Mouse (Mus musculus) liver, embryonic 14 days (tissue): ENCODE data around the gene Gcsam. TPM values are rescaled to one million over a fixed set of nuclear protein-coding genes. Genes with fewer than 3 reads are reported as not detected.

Experiments
- polyA plus RNA-seq: library from polyadenylated mRNA; depleted of rRNA; stranded (reverse); fragments of >200 nt; gene quantifications from 2 replicates; pipeline ENCODE4 v1.2.3, GENCODE M21; 2012; rRNA removed

The Gcsam gene
- 0.89 and 0.92 TPM in 2 replicates for polyA plus RNA-seq

DNA sequence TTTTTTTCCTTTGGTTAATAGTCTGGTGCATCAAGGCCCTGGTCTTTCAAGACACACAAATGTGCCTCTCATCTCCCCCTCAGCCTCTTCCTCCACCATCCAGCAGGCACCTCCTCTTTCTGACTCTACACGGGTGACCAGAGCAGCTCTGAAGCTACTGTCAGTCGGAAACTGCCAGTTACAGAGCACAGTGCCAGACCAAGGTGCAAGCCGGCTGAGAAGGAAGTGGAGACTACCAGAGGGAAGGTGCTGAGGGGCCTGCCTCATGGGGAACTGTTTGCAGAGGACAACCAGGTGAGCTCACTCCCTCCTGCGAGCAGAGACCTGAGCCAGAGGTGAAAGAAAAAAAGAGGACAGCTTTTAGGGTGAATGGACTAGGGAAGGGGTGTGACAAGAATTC lies at the start of gene Gcsam:
Gene Gcsam, plus strand, starts transcription at position 114 of the 400 bp plus-strand sequence.

GRCm38 (mm10) chr16:45653934-45654332 lies 43.8 kb downstream of the Gcsam start, which contains the start of gene BC016579:
Gene BC016579, minus strand, starts transcription at chr16:45654068.

Other genes with a start within 250 kb of the Gcsam start
- gene Cd200, start 201.3 kb upstream of the Gcsam start, polyA plus RNA-seq, result 0.36 and 0.40 TPM in 2 replicates
- gene Gm609, start 117.4 kb upstream of the Gcsam start, polyA plus RNA-seq, result 0.01 and 0.02 TPM in 2 replicates
- not detected in 2 replicates for gene Gm17783, start 78.3 kb upstream of the Gcsam start, polyA plus RNA-seq
- gene Slc9c1, start 75.1 kb upstream of the Gcsam start, polyA plus RNA-seq, result 0.01 TPM in 1 of 2 replicates, not detected in the other
- gene BC016579, start 43.7 kb downstream of the Gcsam start, polyA plus RNA-seq, result 0.17 and 0.19 TPM in 2 replicates
- gene Tmprss7, start 83.3 kb downstream of the Gcsam start, polyA plus RNA-seq, result 0.23 and 0.31 TPM in 2 replicates
- gene Tagln3, start 114.2 kb downstream of the Gcsam start, polyA plus RNA-seq, result 0.38 and 0.45 TPM in 2 replicates
- 9.9 and 10.7 TPM in 2 replicates for gene Abhd10, start 132.6 kb downstream of the Gcsam start, polyA plus RNA-seq